Mouse (Mus musculus) liver, adult 2 months (tissue): Measurements from ENCODE around the gene Cftr. TPM values are rescaled to one million over a fixed set of nuclear protein-coding genes. Genes with fewer than 3 reads are reported as not detected.

Experiments
- DNase-seq: peaks from one replicate; pipeline ENCODE4 v3.0.0-alpha.2; 2011; ENCODE audit warnings: low read depth, low spot score; ENCODE audit errors: extremely low read depth
- H3K27ac ChIP-seq: fragments of 200-500 bp; replicated peaks from 2 replicates; pipeline ENCODE4 v1.5.1; 2012; ENCODE audit warnings: low read depth, mild to moderate bottlenecking, control low read depth, inconsistent platforms, low read length; ENCODE audit not compliant: insufficient read depth
- H3K27me3 ChIP-seq: fragments of 200-500 bp; 2 replicates; pipeline ENCODE4 v1.6.1; 2012; ENCODE audit warnings: mild to moderate bottlenecking, moderate library complexity, low read length, inconsistent platforms; ENCODE audit not compliant: control insufficient read depth, insufficient read depth
- H3K36me3 ChIP-seq: fragments of 200-500 bp; 2 replicates; pipeline ENCODE4 v1.6.1; 2012; ENCODE audit warnings: low read length, inconsistent platforms; ENCODE audit not compliant: control insufficient read depth, insufficient read depth
- H3K4me1 ChIP-seq: fragments of 200-500 bp; 2 replicates; pipeline ENCODE4 v1.6.1; 2011; ENCODE audit warnings: low read length; ENCODE audit not compliant: control insufficient read depth, insufficient read depth
- H3K4me3 ChIP-seq: fragments of 200-500 bp; 2 replicates; pipeline ENCODE4 v1.5.1; 2011; ENCODE audit warnings: low read depth, mild to moderate bottlenecking, control low read depth, low read length, moderate library complexity; ENCODE audit not compliant: insufficient read depth
- H3K79me2 ChIP-seq: fragments of 200-500 bp; 2 replicates; pipeline ENCODE4 v1.6.1; 2012; ENCODE audit warnings: inconsistent platforms, mild to moderate bottlenecking, low read length, moderate library complexity; ENCODE audit not compliant: control insufficient read depth, insufficient read depth
- H3K9ac ChIP-seq: fragments of 200-500 bp; 2 replicates; pipeline ENCODE4 v1.6.1; 2012; ENCODE audit warnings: low read depth, mild to moderate bottlenecking, control low read depth, inconsistent platforms, low read length
- CTCF ChIP-seq: fragments of 200-500 bp; IDR thresholded peaks from 2 replicates; pipeline ENCODE4 v1.5.1; 2011; ENCODE audit warnings: low read depth, low read length, control low read depth
- POLR2A ChIP-seq: fragments of 200-500 bp; IDR thresholded peaks from 2 replicates; pipeline ENCODE4 v1.6.1; 2011; ENCODE audit warnings: low read length, control low read depth; ENCODE audit not compliant: insufficient read depth; ENCODE audit errors: extremely low read depth
- WGBS: fragments of 180-500 bp; shearing (Covaris S2); methylation state at CpG from one replicate; pipeline ENCODE4 v1.1.7; 2018; 5-methylcytosine and 5-hydroxymethylcytosine counted together
- polyA plus RNA-seq: library from polyadenylated mRNA; depleted of rRNA; stranded (reverse); fragments of >200 nt; gene quantifications from 2 replicates; pipeline ENCODE4 v1.2.3, GENCODE M21; 2012
- total RNA-seq: library from RNA; depleted of rRNA; stranded (reverse); fragments of >200 nt; gene quantifications from 2 replicates; pipeline ENCODE4 v1.2.3, GENCODE M21; 2014

Cftr gene
- total and polyA plus RNA-seq, 2 experiments = 0.02 to 0.09 TPM

- H3K27me3 ChIP-seq = no peaks in the 10 kb centered on the region
- no peak for DNase-seq
- 76% methylated on average over 1 of the region's 1 CpGs for WGBS
- H3K36me3 ChIP-seq = no peaks in the 10 kb centered on the region
- no peak overlapping the region for H3K4me3 ChIP-seq
- no peak overlapping the region for H3K27ac ChIP-seq
- H3K9ac ChIP-seq = no peak overlapping the region
- TF ChIP-seq POLR2A (no peak), CTCF (no peak)
- no peaks in the 10 kb centered on the region for H3K79me2 ChIP-seq
- H3K4me1 ChIP-seq = no peaks in the 10 kb centered on the region
These were observed 152.5 kb downstream of the Cftr start for GRCm38 (mm10) chr6:18322950-18323349.

- Histone ChIP-seq H3K4me3 (no peak overlapping the region), H3K79me2 (no peaks in the 10 kb centered on the region), H3K27ac (no peak overlapping the region), H3K4me1 (no peaks in the 10 kb centered on the region), H3K36me3 (no peaks in the 10 kb centered on the region), H3K9ac (no peak overlapping the region), H3K27me3 (no peaks in the 10 kb centered on the region)
- no peak for DNase-seq
- 68% methylated on average over 3 of the region's 3 CpGs for WGBS
- TF ChIP-seq CTCF (no peak), POLR2A (no peak)
These were observed 164.9 kb downstream of the Cftr start for GRCm38 (mm10) chr6:18335393-18335792.

GRCm38 (mm10) chr6:18338307-18338706 is 167.8 kb downstream of the Cftr start:
- Histone ChIP-seq H3K4me1 (no peaks in the 10 kb centered on the region), H3K9ac (no peak overlapping the region), H3K36me3 (no peaks in the 10 kb centered on the region), H3K4me3 (no peak overlapping the region), H3K27me3 (no peaks in the 10 kb centered on the region), H3K79me2 (no peaks in the 10 kb centered on the region), H3K27ac (no peak overlapping the region)
- no peak for TF ChIP-seq POLR2A
- no peak for TF ChIP-seq CTCF
- no peak for DNase-seq

GRCm38 (mm10) chr6:18344272-18344671 is 173.8 kb downstream of the Cftr start:
- H3K4me1 ChIP-seq = no peaks in the 10 kb centered on the region
- TF ChIP-seq POLR2A (no peak), CTCF (no peak)
- H3K4me3 ChIP-seq = no peak overlapping the region
- no peak for DNase-seq
- H3K36me3 ChIP-seq = no peaks in the 10 kb centered on the region
- no peak overlapping the region for H3K9ac ChIP-seq
- H3K27me3 ChIP-seq = no peaks in the 10 kb centered on the region
- no peak overlapping the region for H3K27ac ChIP-seq
- WGBS = 79% methylated on average over 2 of the region's 2 CpGs
- no peaks in the 10 kb centered on the region for H3K79me2 ChIP-seq

GRCm38 (mm10) chr6:18349153-18349858 is 178.8 kb downstream of the Cftr start:
- WGBS = 38% methylated on average over 3 of the region's 3 CpGs
- Histone ChIP-seq H3K27ac (no peak overlapping the region), H3K4me1 (no peaks in the 10 kb centered on the region)

GRCm38 (mm10) chr6:18360154-18360553 is 189.7 kb downstream of the Cftr start:
- Histone ChIP-seq H3K4me1 (no peaks in the 10 kb centered on the region), H3K9ac (no peak overlapping the region), H3K4me3 (no peak overlapping the region), H3K79me2 (no peaks in the 10 kb centered on the region), H3K27ac (no peak overlapping the region), H3K27me3 (no peaks in the 10 kb centered on the region), H3K36me3 (no peaks in the 10 kb centered on the region)
- TF ChIP-seq CTCF (no peak), POLR2A (no peak)
- WGBS = 49% methylated on average over 1 of the region's 1 CpGs
- DNase-seq = no peak

More at GRCm38 (mm10) chr6:18349153-18349858, 178.8 kb downstream of the Cftr start:
- DNase-seq = no peak
- Histone ChIP-seq H3K9ac (no peak overlapping the region), H3K36me3 (no peaks in the 10 kb centered on the region), H3K27me3 (no peaks in the 10 kb centered on the region), H3K4me3 (no peak overlapping the region), H3K79me2 (no peaks in the 10 kb centered on the region)
- TF ChIP-seq CTCF = no peak
- no peak for TF ChIP-seq POLR2A
